Mouse (Mus musculus): ENCODE data around the gene Lgmn. TPM values are rescaled to one million over a fixed set of nuclear protein-coding genes. Genes with fewer than 3 reads are reported as not detected.

Lgmn gene
- polyA plus RNA-seq, 2 experiments: 36.3 to 59.7 TPM

- Histone ChIP-seq H3K4me1 (replicated peaks; ENCODE audit: control insufficient read depth in 2 of 2, insufficient read depth in 2 of 2, low read length in 1 of 2) (peaks cover 9 to 36% of the 10 kb centered on the region in 2 experiments), H3K36me3 (replicated peaks; ENCODE audit: control insufficient read depth, insufficient read depth, low read depth) (no peaks in the 10 kb centered on the region), H3K4me2 (ENCODE audit: low read depth) (no peak overlapping the region), H3K9me3 (ENCODE audit: control insufficient read depth, low read length) (no peaks in the 10 kb centered on the region), H3K4me3 (ENCODE audit: insufficient read depth in 1 of 2, low read depth in 2 of 2, low read length in 2 of 2) (no peak overlapping the region), H3K9ac (replicated peaks) (no peak overlapping the region), H3K27ac (no peak overlapping the region), H3K27me3 (ENCODE audit: control insufficient read depth, insufficient read depth, low read length) (no peaks in the 10 kb centered on the region)
- 72% methylated on average over 6 of the region's 6 CpGs for WGBS (ENCODE audit: insufficient replicate concordance)
- DNase-seq (ENCODE audit: low read depth in 3 of 3, low spot score in 3 of 3) (no peak), ATAC-seq (ENCODE audit: insufficient read depth) (no peak)
- TF ChIP-seq CTCF (IDR thresholded peaks at IDR 0.05; ENCODE audit: low read depth) (no peak), EP300 (IDR thresholded peaks at IDR 0.05; ENCODE audit: low read depth) (no peak)
Measured at GRCm38 (mm10) chr12:102422065-102422464, 17.5 kb downstream of the Lgmn start.

- Histone ChIP-seq H3K4me3 (ENCODE audit: insufficient read depth in 1 of 2, low read depth in 2 of 2, low read length in 2 of 2) (no peak overlapping the region), H3K9ac (replicated peaks) (no peak overlapping the region), H3K27ac (no peak overlapping the region), H3K27me3 (ENCODE audit: control insufficient read depth, insufficient read depth, low read length) (no peaks in the 10 kb centered on the region), H3K36me3 (replicated peaks; ENCODE audit: control insufficient read depth, insufficient read depth, low read depth) (no peaks in the 10 kb centered on the region), H3K4me2 (ENCODE audit: low read depth) (peak overlapping the region; percentile 21; the same call in 1 of the 2 replicates), H3K9me3 (ENCODE audit: control insufficient read depth, low read length) (no peaks in the 10 kb centered on the region), H3K4me1 (replicated peaks; ENCODE audit: control insufficient read depth in 2 of 2, insufficient read depth in 2 of 2, low read length in 1 of 2) (peaks cover 7 to 29% of the 10 kb centered on the region in 2 experiments)
- TF ChIP-seq EP300 (IDR thresholded peaks at IDR 0.05; ENCODE audit: low read depth) (peak; percentile 84), CTCF (IDR thresholded peaks at IDR 0.05; ENCODE audit: low read depth) (no peak)
- ATAC-seq (ENCODE audit: insufficient read depth) (peak; percentile 82), DNase-seq (ENCODE audit: low read depth in 3 of 3, low spot score in 3 of 3) (peak; percentile 50 to 86 (median 71))
- 32% methylated on average over 10 of the region's 10 CpGs for WGBS (ENCODE audit: insufficient replicate concordance)
Measured at GRCm38 (mm10) chr12:102420168-102420890, 19.3 kb downstream of the Lgmn start.

- DNase-seq (ENCODE audit: low read depth in 3 of 3, low spot score in 3 of 3): no peak
- 42% methylated on average over 3 of the region's 3 CpGs for WGBS (ENCODE audit: insufficient replicate concordance)
- Histone ChIP-seq H3K9me3 (ENCODE audit: control insufficient read depth, low read length) (no peaks in the 10 kb centered on the region), H3K4me3 (ENCODE audit: insufficient read depth in 1 of 2, low read depth in 2 of 2, low read length in 2 of 2) (no peak overlapping the region), H3K9ac (replicated peaks) (no peak overlapping the region), H3K27ac (no peak overlapping the region), H3K27me3 (ENCODE audit: control insufficient read depth, insufficient read depth, low read length) (no peaks in the 10 kb centered on the region), H3K4me1 (replicated peaks; ENCODE audit: control insufficient read depth in 2 of 2, insufficient read depth in 2 of 2, low read length in 1 of 2) (peaks cover 7 to 23% of the 10 kb centered on the region in 2 experiments), H3K4me2 (ENCODE audit: low read depth) (no peak overlapping the region), H3K36me3 (replicated peaks; ENCODE audit: control insufficient read depth, insufficient read depth, low read depth) (no peaks in the 10 kb centered on the region)
- TF ChIP-seq EP300 (IDR thresholded peaks at IDR 0.05; ENCODE audit: low read depth): no peak
- no peak for TF ChIP-seq CTCF (IDR thresholded peaks at IDR 0.05; ENCODE audit: low read depth)
- no peak for ATAC-seq (ENCODE audit: insufficient read depth)
Measured at GRCm38 (mm10) chr12:102419544-102419943, 20.1 kb downstream of the Lgmn start.

GRCm38 (mm10) chr12:102417701-102418100 is 21.9 kb downstream of the Lgmn start:
- 61% methylated on average over 6 of the region's 6 CpGs for WGBS (ENCODE audit: insufficient replicate concordance)
- H3K4me1 ChIP-seq (replicated peaks; ENCODE audit: control insufficient read depth in 2 of 2, insufficient read depth in 2 of 2, low read length in 1 of 2): peaks cover 7 to 21% of the 10 kb centered on the region in 2 experiments
- no peak overlapping the region for H3K27ac ChIP-seq
- no peaks in the 10 kb centered on the region for H3K36me3 ChIP-seq (replicated peaks; ENCODE audit: control insufficient read depth, insufficient read depth, low read depth)
- H3K4me3 ChIP-seq (ENCODE audit: insufficient read depth in 1 of 2, low read depth in 2 of 2, low read length in 2 of 2): no peak overlapping the region
- no peak for TF ChIP-seq EP300 (IDR thresholded peaks at IDR 0.05; ENCODE audit: low read depth)
- TF ChIP-seq CTCF (IDR thresholded peaks at IDR 0.05; ENCODE audit: low read depth): no peak
- no peak for DNase-seq (ENCODE audit: low read depth in 3 of 3, low spot score in 3 of 3)
- no peaks in the 10 kb centered on the region for H3K9me3 ChIP-seq (ENCODE audit: control insufficient read depth, low read length)
- no peak overlapping the region for H3K4me2 ChIP-seq (ENCODE audit: low read depth)
- no peaks in the 10 kb centered on the region for H3K27me3 ChIP-seq (ENCODE audit: control insufficient read depth, insufficient read depth, low read length)
- ATAC-seq (ENCODE audit: insufficient read depth): no peak
- H3K9ac ChIP-seq (replicated peaks): no peak overlapping the region

GRCm38 (mm10) chr12:102416955-102417510 is 22.6 kb downstream of the Lgmn start:
- Histone ChIP-seq H3K27ac (no peak overlapping the region), H3K36me3 (replicated peaks; ENCODE audit: control insufficient read depth, insufficient read depth, low read depth) (no peaks in the 10 kb centered on the region), H3K4me3 (ENCODE audit: insufficient read depth in 1 of 2, low read depth in 2 of 2, low read length in 2 of 2) (no peak overlapping the region), H3K9me3 (ENCODE audit: control insufficient read depth, low read length) (no peaks in the 10 kb centered on the region), H3K4me1 (replicated peaks; ENCODE audit: control insufficient read depth in 2 of 2, insufficient read depth in 2 of 2, low read length in 1 of 2) (peaks cover 7 to 17% of the 10 kb centered on the region in 2 experiments), H3K4me2 (ENCODE audit: low read depth) (no peak overlapping the region), H3K9ac (replicated peaks) (no peak overlapping the region), H3K27me3 (ENCODE audit: control insufficient read depth, insufficient read depth, low read length) (no peaks in the 10 kb centered on the region)
- TF ChIP-seq CTCF (IDR thresholded peaks at IDR 0.05; ENCODE audit: low read depth) (no peak), EP300 (IDR thresholded peaks at IDR 0.05; ENCODE audit: low read depth) (no peak)
- DNase-seq (ENCODE audit: low read depth in 3 of 3, low spot score in 3 of 3): no peak
- WGBS (ENCODE audit: insufficient replicate concordance): 63% methylated on average over 7 of the region's 7 CpGs
- no peak for ATAC-seq (ENCODE audit: insufficient read depth)

Measured in liver, embryonic 14.5 days (tissue).